Mouse (Mus musculus) lung, postnatal 0 days (tissue): ENCODE data around the gene Klc1. TPM values are rescaled to one million over a fixed set of nuclear protein-coding genes. Genes with fewer than 3 reads are reported as not detected.
A peak's percentile ranks its signal among the peaks of the same experiment; 100 is the strongest.

Experiments
- ATAC-seq: fragments of 200-750 bp; cut with Nextera tagmentation; 2 replicates; pipeline ENCODE4 v1.8.0; 2017; ENCODE audit warnings: moderate library complexity
- DNase-seq: peaks from one replicate; pipeline ENCODE4 v3.0.0-alpha.2; 2016; ENCODE audit warnings: low spot score
- H3K27ac ChIP-seq: fragments of 300-500 bp; sonication (generic); 2 replicates; pipeline ENCODE4 v1.5.1; 2014; ENCODE audit warnings: antibody characterized with exemption, mild to moderate bottlenecking, low read length, mixed read lengths
- H3K27me3 ChIP-seq: fragments of 300-500 bp; sonication (generic); replicated peaks from 2 replicates; pipeline ENCODE4 v1.6.1; 2014; ENCODE audit warnings: low read length, mixed read lengths; ENCODE audit not compliant: insufficient read depth
- H3K36me3 ChIP-seq: fragments of 300-500 bp; sonication (generic); 2 replicates; pipeline ENCODE4 v1.6.1; 2014; ENCODE audit warnings: low read length, mixed read lengths; ENCODE audit not compliant: insufficient read depth
- H3K4me1 ChIP-seq: fragments of 300-500 bp; sonication (generic); 2 replicates; pipeline ENCODE4 v1.6.1; 2014; ENCODE audit warnings: antibody characterized with exemption, low read depth, low read length, mixed read lengths; ENCODE audit not compliant: insufficient read depth
- H3K4me2 ChIP-seq: fragments of 300-500 bp; sonication (generic); replicated peaks from 2 replicates; pipeline ENCODE4 v1.6.1; 2014; ENCODE audit warnings: low read depth, mild to moderate bottlenecking, low read length, moderate library complexity, mixed read lengths
- H3K4me3 ChIP-seq: fragments of 300-500 bp; sonication (generic); 2 replicates; pipeline ENCODE4 v1.5.1; 2014; ENCODE audit warnings: low read depth, low read length
- H3K9ac ChIP-seq: fragments of 300-500 bp; sonication (generic); replicated peaks from 2 replicates; pipeline ENCODE4 v1.6.1; 2014; ENCODE audit warnings: low read depth, mild to moderate bottlenecking
- H3K9me3 ChIP-seq: fragments of 300-500 bp; sonication (generic); 2 replicates; pipeline ENCODE4 v1.6.1; 2016; ENCODE audit warnings: low read length, mixed read lengths
- CTCF ChIP-seq: IDR thresholded peaks from 2 replicates; pipeline ENCODE4 v1.5.1; 2016; ENCODE audit warnings: antibody characterized with exemption, mild to moderate bottlenecking
- EP300 ChIP-seq: IDR thresholded peaks from 2 replicates; pipeline ENCODE4 v1.6.1; 2016; ENCODE audit warnings: antibody characterized with exemption, mild to moderate bottlenecking, control low read depth
- WGBS: fragments of 180-500 bp; shearing (Covaris S2); extraction: QIAGEN DNeasy Blood & Tissue Kit; methylation state at CpG from one replicate; pipeline ENCODE4 v1.1.7; 2014; 5-methylcytosine and 5-hydroxymethylcytosine counted together
- polyA plus RNA-seq: library from polyadenylated mRNA; unstranded; fragments of >200 nt; fragmentation: Nextera tagmentation; extraction: Ambion mirVana; gene quantifications from 2 replicates; pipeline ENCODE4 v1.2.1, GENCODE M21; 2015

Gene Klc1
- polyA plus RNA-seq, 1 experiment from 2014 or later: 86.1 TPM

DNA sequence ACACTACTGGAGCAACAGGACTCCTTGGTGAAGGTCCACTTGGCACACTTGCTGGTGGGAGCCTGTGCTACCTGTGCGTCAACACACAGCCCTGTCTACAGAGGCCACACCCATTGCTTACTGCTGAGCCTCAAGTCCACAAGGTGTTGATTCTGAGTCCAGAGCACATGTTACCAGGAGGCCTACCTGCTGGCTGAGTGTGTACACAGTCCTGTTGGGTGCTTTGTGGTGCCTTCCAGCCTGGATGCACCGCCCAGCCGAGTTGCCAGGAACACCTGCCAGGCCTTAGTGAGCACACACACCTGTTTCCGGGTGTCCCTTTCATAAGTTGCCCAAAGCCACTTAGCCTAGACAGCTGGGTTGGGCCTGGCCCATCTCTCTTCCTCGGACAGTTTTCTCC lies 44.9 kb downstream of the Klc1 start:
- H3K4me2 ChIP-seq: no peak overlapping the region
- H3K27ac ChIP-seq: no peak overlapping the region
- H3K9ac ChIP-seq: no peak overlapping the region
- no peaks in the 10 kb centered on the region for H3K27me3 ChIP-seq
- DNase-seq (no peak), ATAC-seq (peak; percentile 34)
- H3K4me1 ChIP-seq: no peaks in the 10 kb centered on the region
- H3K9me3 ChIP-seq: no peaks in the 10 kb centered on the region
- H3K36me3 ChIP-seq: peaks cover 36% of the 10 kb centered on the region
- TF ChIP-seq EP300: no peak
- TF ChIP-seq CTCF: no peak
- 66% methylated on average over 5 of the region's 5 CpGs for WGBS
- H3K4me3 ChIP-seq: no peak overlapping the region

- 91% methylated on average over 6 of the region's 6 CpGs for WGBS
- no peak overlapping the region for H3K4me2 ChIP-seq
- no peaks in the 10 kb centered on the region for H3K9me3 ChIP-seq
- peaks cover 6% of the 10 kb centered on the region; the same call in 1 of the 2 replicates for H3K4me1 ChIP-seq
- TF ChIP-seq CTCF: no peak
- TF ChIP-seq EP300: no peak
- H3K27me3 ChIP-seq: no peaks in the 10 kb centered on the region
- ATAC-seq (no peak), DNase-seq (no peak)
- H3K4me3 ChIP-seq: no peak overlapping the region
- no peak overlapping the region for H3K9ac ChIP-seq
- no peak overlapping the region for H3K27ac ChIP-seq
- H3K36me3 ChIP-seq: peaks cover 10% of the 10 kb centered on the region; the same call in 1 of the 2 replicates
Observed at GRCm38 (mm10) chr12:111808775-111809174, 50.1 kb downstream of the Klc1 start.

- no peak overlapping the region for H3K9ac ChIP-seq
- WGBS: under 1% methylated on average over 9 of the region's 9 CpGs
- no peaks in the 10 kb centered on the region for H3K27me3 ChIP-seq
- DNase-seq: peak; percentile 89
- TF ChIP-seq CTCF: peak; percentile 63
- TF ChIP-seq EP300: no peak
- H3K4me1 ChIP-seq: peaks cover 6% of the 10 kb centered on the region; the same call in 1 of the 2 replicates
- H3K27ac ChIP-seq: peak overlapping the region; percentile 14; the same call in 1 of the 2 replicates
- H3K4me2 ChIP-seq: no peak overlapping the region
- ATAC-seq: peak; percentile 37
- H3K36me3 ChIP-seq: peaks cover 10% of the 10 kb centered on the region; the same call in 1 of the 2 replicates
- H3K9me3 ChIP-seq: no peaks in the 10 kb centered on the region
- H3K4me3 ChIP-seq: no peak overlapping the region
Observed at GRCm38 (mm10) chr12:111809762-111810161, 51.1 kb downstream of the Klc1 start.

DNA sequence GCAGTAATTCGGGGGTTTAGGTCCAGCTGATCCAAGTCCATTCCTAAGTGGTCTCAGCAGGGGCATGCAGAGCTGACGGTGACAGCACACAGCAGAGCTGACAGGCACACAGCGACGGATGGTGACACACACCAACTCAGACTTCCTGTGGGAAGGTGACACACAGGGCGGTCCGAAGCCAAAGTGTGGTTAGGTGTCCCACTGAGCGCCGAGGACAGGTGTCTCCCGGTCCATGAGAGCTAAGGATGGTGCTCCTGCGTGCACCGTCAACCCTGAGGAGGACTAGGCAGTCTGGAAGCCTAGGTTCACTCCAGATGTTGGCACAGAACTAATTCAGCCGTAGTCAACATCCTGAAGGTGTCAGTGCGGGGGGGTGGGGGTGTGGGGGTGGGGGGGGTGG lies 53.4 kb downstream of the Klc1 start:
- Histone ChIP-seq H3K27me3 (no peaks in the 10 kb centered on the region), H3K9ac (no peak overlapping the region), H3K4me2 (no peak overlapping the region), H3K9me3 (no peaks in the 10 kb centered on the region), H3K4me3 (no peak overlapping the region), H3K27ac (no peak overlapping the region), H3K4me1 (peaks cover 23% of the 10 kb centered on the region), H3K36me3 (peaks cover 4% of the 10 kb centered on the region; the same call in 1 of the 2 replicates)
- DNase-seq (no peak), ATAC-seq (no peak)
- TF ChIP-seq CTCF: no peak
- TF ChIP-seq EP300: no peak
- WGBS: 80% methylated on average over 13 of the region's 13 CpGs

DNA sequence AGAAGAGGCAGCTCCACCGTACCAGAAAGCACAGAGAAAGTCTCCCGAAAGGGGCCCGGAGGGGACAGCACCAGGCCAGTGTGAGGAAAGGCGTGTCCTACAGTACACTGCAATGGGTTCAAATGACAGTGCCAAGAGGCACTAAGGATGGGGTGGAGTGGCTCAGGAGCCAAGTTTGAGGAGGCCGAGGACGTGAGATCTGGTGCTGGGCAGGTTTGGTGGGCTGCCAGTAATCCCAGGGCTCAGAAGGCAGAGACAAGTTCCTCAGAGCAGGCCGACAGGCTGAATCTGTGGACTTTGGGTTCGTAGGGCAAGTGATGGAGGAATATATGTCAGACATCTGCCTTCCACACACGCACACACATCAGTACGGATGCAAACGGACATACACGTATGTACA lies 54.0 kb downstream of the Klc1 start:
- 47% methylated on average over 12 of the region's 12 CpGs for WGBS
- TF ChIP-seq CTCF: no peak
- TF ChIP-seq EP300: no peak

DNA sequence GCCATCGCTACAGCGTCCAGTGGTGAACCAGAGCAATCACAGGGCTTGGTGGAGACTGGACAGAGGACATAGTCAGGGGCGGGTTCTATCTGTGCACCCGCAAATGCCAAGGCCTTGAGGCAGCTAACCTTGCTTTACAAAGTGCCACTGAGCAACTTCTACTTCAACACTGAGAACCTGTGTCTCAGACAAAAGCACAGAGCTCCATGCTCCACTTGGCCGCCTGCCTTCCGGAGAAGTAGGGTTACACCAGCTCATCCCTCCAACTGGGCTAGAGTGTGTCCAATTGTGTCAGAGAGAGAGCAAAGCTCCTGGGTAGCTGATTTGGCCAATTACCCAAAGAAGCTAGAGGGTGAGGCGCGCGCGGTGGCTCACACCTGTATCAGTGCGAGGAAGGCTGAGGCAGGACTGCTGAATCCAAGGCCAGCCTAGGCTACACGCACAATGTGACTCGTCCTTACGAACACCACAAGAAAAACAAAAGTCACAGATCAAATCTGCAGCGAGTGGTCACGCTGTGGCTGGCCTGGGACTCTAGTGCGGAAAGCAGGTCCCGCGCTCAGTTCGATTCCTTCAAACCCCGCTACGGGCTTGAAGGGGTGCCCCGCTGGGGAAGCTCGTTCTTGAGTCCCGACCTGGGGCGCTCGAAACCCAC lies 54.6 kb downstream of the Klc1 start:
- TF ChIP-seq EP300: no peak
- TF ChIP-seq CTCF: no peak
- H3K36me3 ChIP-seq: peaks cover under 1% of the 10 kb centered on the region; the same call in 1 of the 2 replicates
- peak overlapping the region; percentile 81 for H3K4me2 ChIP-seq
- H3K4me1 ChIP-seq: peaks cover 24% of the 10 kb centered on the region
- H3K27me3 ChIP-seq: no peaks in the 10 kb centered on the region
- WGBS: 2% methylated on average over 27 of the region's 27 CpGs
- H3K4me3 ChIP-seq: peak overlapping the region; percentile 70
- no peak for ATAC-seq
- no peak for DNase-seq
- peak overlapping the region; percentile 34 for H3K9ac ChIP-seq
- no peaks in the 10 kb centered on the region for H3K9me3 ChIP-seq
- H3K27ac ChIP-seq: peak overlapping the region; percentile 26; the same call in 1 of the 2 replicates

More for the DNA sequence above, 54.0 kb downstream of the Klc1 start:
- no peak overlapping the region for H3K27ac ChIP-seq
- peaks cover 4% of the 10 kb centered on the region; the same call in 1 of the 2 replicates for H3K36me3 ChIP-seq
- H3K4me1 ChIP-seq: peaks cover 24% of the 10 kb centered on the region
- H3K4me3 ChIP-seq: no peak overlapping the region
- no peak overlapping the region for H3K9ac ChIP-seq
- no peak overlapping the region for H3K4me2 ChIP-seq
- ATAC-seq: no peak
- no peaks in the 10 kb centered on the region for H3K27me3 ChIP-seq
- H3K9me3 ChIP-seq: no peaks in the 10 kb centered on the region
- DNase-seq: no peak
